Mouse (Mus musculus) heart, postnatal 25 days (tissue): ENCODE data around the gene Tmem238l. TPM values are rescaled to one million over a fixed set of nuclear protein-coding genes. Genes with fewer than 3 reads are reported as not detected.

Source experiments
- DNase-seq: peaks from one replicate; pipeline ENCODE4 v3.0.0; 2022; ENCODE audit warnings: low spot score
- intact Hi-C: fragments of 180-260 bp; cut with DNase I; formaldehyde crosslinking; loops from one replicate; pipeline ENCODE4 v1.15.1; 2025
- total RNA-seq, 2 experiments: library from RNA; stranded (reverse); gene quantifications; 2 replicates each; pipeline ENCODE4 v1.2.3; 2021

Tmem238l gene
- total RNA-seq, 2 experiments from 2014 or later: not detected

DNA sequence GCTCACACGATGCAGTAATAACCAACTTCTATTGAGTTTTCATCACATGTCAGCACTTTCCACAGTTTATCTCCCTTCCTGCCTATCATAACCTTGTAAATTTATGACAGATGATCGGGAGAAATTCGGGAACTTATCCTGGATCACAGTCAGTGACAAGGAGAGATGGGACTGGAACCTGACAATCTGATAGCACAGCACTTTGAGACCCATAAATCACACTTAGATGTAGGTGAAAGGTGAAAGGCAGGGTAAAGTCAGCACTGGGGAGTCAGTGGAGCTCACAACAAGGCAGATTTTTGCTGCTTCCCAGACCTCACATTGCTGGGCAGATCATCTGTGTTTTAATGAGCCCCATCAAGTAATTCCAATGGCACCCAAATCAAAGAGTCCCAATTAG is 17.1 kb downstream of the Tmem238l start:
- no peak for DNase-seq
- intact Hi-C loops: no loop called here

DNA sequence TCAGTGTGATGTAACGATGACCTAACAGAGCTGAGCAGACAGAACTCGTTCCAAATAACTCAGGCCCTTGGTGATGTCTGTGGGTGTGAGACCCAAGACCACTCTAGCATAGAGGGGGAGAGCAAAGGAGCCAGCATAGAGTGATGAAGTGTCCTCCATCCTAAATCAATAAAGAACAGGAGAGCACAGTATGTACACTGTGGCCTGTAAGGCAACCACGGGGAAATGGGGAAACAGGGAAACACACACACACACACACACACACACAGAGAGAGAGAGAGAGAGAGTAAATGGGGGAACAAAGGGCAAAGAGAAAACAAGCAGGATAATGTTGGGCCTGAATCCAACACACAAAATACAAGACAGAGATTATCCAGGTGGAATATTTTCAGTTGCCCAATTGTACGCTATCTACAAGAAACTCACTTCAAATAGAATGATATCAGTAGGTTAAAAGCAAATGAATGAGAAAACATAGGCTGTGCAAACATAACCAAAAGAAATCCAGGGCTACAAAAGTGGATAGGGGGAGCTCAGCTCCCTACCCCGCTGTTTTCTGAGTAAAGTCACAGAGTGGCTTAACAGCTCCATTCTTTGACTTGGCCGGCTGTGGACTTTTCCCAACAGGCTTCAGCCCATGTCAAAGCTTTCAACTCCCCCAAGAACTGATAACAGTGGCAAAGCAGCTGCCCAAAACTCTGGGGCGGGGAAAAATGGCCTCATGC is 19.3 kb downstream of the Tmem238l start:
- intact Hi-C loops: no loop called here
- no peak for DNase-seq

DNA sequence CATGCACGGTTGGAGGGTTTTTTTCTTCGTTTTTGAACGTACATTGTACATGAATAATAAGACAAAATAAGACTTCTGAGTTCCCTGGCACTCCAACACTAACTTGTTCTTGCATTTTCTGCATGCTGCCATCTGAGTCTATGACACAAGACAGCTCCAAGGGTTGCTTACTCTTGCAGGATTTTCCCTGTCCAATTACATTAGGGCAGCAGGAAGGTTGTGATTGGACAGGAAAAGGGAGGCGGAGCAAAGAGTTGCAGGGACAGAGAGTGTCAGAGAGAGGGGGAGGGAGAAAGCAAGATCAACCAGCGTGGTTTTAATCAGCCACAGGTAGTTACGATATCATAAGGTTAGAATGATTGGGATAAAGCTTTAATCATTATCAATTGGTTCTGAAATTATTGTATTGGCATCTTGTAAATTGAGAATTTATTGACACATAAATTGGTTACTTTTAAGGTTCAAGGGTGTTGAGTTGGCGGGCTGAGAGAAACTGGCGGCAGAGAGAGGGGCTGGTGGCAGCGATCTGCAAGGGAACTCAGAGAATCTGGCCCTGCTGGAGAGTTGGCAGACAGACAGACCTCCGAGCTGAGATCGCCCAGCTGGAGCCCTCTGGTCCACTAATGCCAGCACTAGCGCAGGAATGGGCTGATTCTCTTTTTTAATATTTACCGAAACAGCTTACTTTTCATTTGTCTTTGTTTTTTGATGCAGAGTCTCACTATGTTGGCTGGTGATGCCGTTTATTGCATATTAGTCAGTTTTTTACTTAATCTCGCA is 25.1 kb downstream of the Tmem238l start:
- intact Hi-C loops: no loop called here
- DNase-seq: no peak

- intact Hi-C loops: no loop called here
Measured at GRCm38 (mm10) chr11:66982794-66983193, 26.4 kb downstream of the Tmem238l start.

DNA sequence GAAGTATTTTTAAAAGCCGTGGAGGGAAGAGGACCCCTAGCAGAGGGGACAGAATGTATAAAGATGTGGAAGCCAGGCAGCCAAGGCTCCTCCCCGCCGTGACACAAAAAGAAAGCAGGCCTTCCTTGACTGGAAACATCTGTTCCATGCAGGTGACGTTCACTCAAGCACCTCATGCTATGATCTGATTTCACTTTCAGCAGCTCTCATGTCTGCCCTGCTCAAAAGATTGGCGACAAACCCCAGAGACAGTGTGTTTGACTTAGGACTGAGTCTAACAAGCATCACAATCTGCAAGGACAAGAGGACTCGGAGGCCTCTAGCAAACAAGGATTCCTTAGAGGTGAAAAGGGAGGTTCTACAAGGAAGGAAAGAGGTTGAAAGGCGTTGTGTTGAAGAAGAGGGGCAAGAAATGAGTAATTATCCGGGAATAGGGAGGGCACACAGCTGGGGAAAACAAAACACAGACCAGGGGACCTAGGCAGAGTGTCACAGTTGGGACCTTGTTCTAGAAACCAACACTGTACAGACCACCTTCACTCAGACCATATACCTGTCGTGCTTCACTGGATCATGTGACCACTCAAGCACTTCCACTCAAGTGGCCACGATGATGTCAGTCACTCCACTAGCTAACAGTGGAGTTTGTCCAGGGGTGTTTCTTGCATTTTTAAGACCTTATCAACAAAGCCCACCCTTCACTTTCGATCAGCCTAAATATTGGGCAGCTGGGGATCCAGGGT is 27.2 kb downstream of the Tmem238l start:
- DNase-seq: no peak
- intact Hi-C loops: loop anchor here (2.0 kb wide), 1 partner anchor 69 kb away; no protein-coding TSS in a partner anchor

More at GRCm38 (mm10) chr11:66982794-66983193, 26.4 kb downstream of the Tmem238l start:
- DNase-seq: peak; percentile 7

- intact Hi-C loops: loop anchor here (1.0 to 2.0 kb wide), 2 partner anchors 70 to 78 kb away; no protein-coding TSS in a partner anchor
- peak; percentile 12 for DNase-seq
Measured at GRCm38 (mm10) chr11:66984165-66985135, 28.0 kb downstream of the Tmem238l start.

DNA sequence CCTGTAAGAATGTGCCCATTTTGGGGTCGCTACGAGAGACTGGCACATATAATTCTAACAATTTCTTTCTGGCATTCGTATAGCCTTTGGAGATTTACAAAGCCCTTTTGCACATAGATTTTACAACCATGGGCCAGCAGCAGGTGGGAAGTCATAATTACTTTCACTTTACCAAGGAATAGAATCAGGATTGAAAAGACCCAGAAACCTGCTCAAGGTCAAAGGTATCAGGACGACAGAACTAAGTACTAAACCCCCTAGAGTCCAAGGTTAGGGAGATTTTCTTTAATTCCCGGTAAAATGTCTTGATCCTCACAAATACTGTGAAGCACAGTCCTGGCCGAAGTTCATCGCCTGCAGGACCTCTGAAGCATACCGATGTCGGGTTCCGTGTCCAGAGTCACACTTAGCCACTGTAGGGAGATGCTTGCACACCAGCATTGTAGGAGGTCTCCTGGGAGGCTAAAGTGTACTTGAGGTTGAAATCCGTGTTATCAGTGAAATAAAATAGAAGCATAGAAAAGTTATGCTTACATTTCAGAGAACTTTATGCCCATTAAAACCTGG is 28.8 kb downstream of the Tmem238l start:
- DNase-seq: no peak
- intact Hi-C loops: loop anchor here (1.0 to 2.0 kb wide), 2 partner anchors 70 to 79 kb away; no protein-coding TSS in a partner anchor

GRCm38 (mm10) chr11:66992150-66992549 is 35.7 kb downstream of the Tmem238l start:
- intact Hi-C loops: no loop called here
- DNase-seq: no peak

- intact Hi-C loops: no loop called here
- no peak for DNase-seq
Measured at GRCm38 (mm10) chr11:66993674-66994073, 37.2 kb downstream of the Tmem238l start.

DNA sequence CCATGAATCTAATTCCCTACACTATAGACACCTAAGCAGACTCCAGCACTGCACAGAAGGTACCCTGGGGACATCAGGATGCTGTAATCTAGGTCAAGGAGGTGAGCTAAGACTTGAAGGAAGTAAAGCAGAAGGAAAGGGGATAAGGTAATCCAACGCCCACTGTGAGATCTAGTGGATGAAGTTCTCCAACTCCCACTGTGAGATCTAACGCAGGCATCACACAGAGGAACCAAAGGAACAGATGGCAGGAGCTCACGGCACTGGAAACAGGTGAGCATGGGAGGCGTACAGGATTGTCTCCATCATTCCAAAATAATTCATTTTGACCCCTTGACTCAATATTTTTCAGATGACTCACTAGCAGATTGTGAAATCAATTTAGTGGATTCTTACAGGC is 40.0 kb downstream of the Tmem238l start:
- no peak for DNase-seq

GRCm38 (mm10) chr11:66998467-66999403 is 42.3 kb downstream of the Tmem238l start:
- intact Hi-C loops: no loop called here
- DNase-seq: peak; percentile 39

More for the DNA sequence above, 40.0 kb downstream of the Tmem238l start:
- intact Hi-C loops: no loop called here

DNA sequence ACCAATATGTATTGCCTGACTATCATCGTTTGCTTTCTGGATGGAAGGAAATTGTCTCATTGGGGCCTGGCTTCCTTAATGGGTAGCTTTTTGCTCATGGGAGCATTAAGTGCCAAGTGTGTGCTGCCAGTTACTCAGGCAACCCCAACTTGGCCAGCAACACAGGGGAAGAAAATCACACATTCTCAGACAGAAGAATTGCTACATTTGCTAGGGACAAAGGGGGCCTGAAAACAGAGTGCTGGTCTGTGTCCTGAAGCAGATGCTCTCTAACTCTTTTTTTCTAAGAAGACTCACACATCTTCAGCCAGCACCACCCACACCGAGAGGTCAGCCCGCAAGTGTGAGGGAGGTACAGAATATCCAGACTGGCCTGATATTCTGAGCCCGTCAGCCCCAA is 44.2 kb downstream of the Tmem238l start:
- DNase-seq: no peak
- intact Hi-C loops: no loop called here

DNA sequence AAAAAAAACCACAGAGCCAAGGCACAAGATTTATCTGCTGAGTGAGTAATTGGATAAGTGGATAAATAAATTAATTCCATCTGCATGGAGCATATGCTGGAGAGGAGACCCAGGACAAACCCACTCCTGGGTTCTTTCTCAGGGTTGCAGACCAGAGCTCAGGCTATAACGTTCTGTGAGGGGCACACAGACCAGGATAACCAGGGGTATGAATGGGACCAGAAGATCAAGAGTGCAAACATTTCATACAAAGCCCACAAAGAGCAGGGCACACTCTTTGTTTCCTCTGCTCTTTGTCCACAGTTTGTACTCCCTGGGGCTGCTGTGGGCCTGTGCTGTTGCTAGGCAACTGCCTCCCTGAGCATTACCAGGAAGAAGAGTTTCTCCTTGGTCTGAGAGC is 45.3 kb downstream of the Tmem238l start:
- intact Hi-C loops: no loop called here
- no peak for DNase-seq

GRCm38 (mm10) chr11:67002911-67003310 is 46.5 kb downstream of the Tmem238l start:
- intact Hi-C loops: no loop called here
- no peak for DNase-seq

DNA sequence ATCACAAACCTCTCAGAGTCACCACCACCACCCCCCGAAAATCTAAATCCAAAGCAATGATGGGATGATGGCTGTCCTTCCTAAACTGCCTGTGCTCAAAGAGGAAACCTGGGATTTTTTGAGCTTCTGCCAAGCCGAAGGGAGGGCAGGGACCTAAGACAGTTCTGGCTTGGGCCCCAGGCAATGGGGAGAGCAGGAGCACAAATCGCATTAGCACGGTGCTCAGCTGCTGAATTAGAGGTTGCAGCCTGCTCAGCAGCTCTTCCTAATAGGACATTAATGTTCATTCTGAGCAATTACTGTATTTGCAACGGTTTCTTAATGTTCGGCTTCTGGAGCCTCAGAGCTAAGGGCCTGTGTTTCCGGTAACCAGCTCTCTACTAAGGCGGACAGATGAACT is 51.5 kb downstream of the Tmem238l start:
- no peak for DNase-seq
- intact Hi-C loops: no loop called here

- no peak for DNase-seq
- intact Hi-C loops: no loop called here
Measured at GRCm38 (mm10) chr11:67008528-67008927, 52.1 kb downstream of the Tmem238l start.

DNA sequence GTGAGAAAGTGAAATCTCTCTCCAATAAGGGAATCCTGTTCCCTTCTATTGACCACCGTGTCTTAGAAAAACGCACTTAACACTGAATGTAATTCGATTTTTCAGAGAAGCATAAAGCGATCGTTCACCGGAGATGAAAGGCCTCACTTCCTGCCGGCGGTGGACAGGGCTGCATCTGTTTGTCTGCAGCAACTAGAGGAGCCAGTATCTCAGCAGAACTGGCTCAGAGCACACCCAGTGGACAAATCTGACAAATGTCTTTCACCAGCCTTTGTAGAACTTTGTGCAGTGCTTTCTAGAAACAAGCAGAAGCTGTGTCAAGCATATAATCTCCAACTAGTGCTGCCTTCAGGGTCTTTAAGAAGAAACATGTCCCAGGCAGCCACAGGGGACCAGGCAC is 54.0 kb downstream of the Tmem238l start:
- DNase-seq: no peak
- intact Hi-C loops: no loop called here

DNA sequence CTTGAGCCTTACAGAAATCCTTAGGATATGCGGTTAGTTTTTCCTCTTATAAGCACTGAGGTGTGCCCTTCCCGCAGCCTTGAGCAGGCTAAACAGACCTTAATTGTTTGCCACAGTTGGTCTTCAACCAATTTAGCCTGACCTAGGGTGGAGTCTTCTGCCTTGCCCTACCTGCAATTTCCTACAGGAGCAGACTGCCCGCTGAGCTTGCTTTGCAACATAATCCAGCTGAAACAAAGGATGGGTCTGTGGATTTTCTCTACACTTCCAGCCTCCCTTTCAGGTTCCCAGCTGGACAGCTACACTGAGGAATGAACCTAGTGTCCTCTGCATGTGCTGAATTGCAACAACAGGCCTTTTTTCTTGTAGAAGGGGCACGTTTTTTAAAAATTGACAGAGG is 55.2 kb downstream of the Tmem238l start:
- intact Hi-C loops: no loop called here
- DNase-seq: no peak
